Mouse (Mus musculus) neural tube, embryonic 13.5 days (tissue): ENCODE results near the gene Defb26. TPM values are rescaled to one million over a fixed set of nuclear protein-coding genes. Genes with fewer than 3 reads are reported as not detected.

Experiments used
- polyA plus RNA-seq: library from polyadenylated mRNA; unstranded; fragments of >200 nt; fragmentation: Nextera tagmentation; extraction: Ambion mirVana; gene quantifications from 2 replicates; pipeline ENCODE4 v1.2.1, GENCODE M21; 2015

Defb26 gene
- polyA plus RNA-seq, 1 experiment from 2014 or later, result not detected

Other genes starting within 250 kb of the Defb26 start
- gene Tbc1d20, start 217.9 kb downstream of the Defb26 start, polyA plus RNA-seq, result 31.7 and 34.2 TPM in 2 replicates
- gene Rbck1, start 179.0 kb downstream of the Defb26 start, polyA plus RNA-seq, result 92.9 and 93.1 TPM in 2 replicates
- 1.1 and 2.1 TPM in 2 replicates for gene Trib3, start 167.7 kb downstream of the Defb26 start, polyA plus RNA-seq
- 30.7 and 32.0 TPM in 2 replicates for gene Nrsn2, start 135.1 kb downstream of the Defb26 start, polyA plus RNA-seq
- gene Sox12, start 113.6 kb downstream of the Defb26 start, polyA plus RNA-seq, result 14.9 and 15.3 TPM in 2 replicates
- gene Zcchc3, start 96.7 kb downstream of the Defb26 start, polyA plus RNA-seq, result 21.5 and 24.5 TPM in 2 replicates
- gene 6820408C15Rik, start 96.1 kb downstream of the Defb26 start, polyA plus RNA-seq, result 0.67 and 0.83 TPM in 2 replicates
- gene Defb23, start 47.1 kb downstream of the Defb26 start, polyA plus RNA-seq, result not detected in 2 replicates
- gene Defb20, start 34.6 kb downstream of the Defb26 start, polyA plus RNA-seq, result not detected in 2 replicates
- not detected in 2 replicates for gene Defb22, start 21.6 kb downstream of the Defb26 start, polyA plus RNA-seq
- gene Defb28, start 6.6 kb upstream of the Defb26 start, polyA plus RNA-seq, result not detected in 2 replicates
- not detected in 2 replicates for gene Defb29, start 28.4 kb upstream of the Defb26 start, polyA plus RNA-seq
- gene Gm17416, start 57.6 kb upstream of the Defb26 start, polyA plus RNA-seq, result not detected in 2 replicates
- not detected in 2 replicates for gene Defb21, start 61.1 kb upstream of the Defb26 start, polyA plus RNA-seq
- not detected in 2 replicates for gene Defb19, start 68.6 kb upstream of the Defb26 start, polyA plus RNA-seq
- not detected in 2 replicates for gene Defb45, start 87.7 kb upstream of the Defb26 start, polyA plus RNA-seq
- gene Defb36, start 92.6 kb upstream of the Defb26 start, polyA plus RNA-seq, result not detected in 2 replicates
- gene Defb25, start 111.4 kb upstream of the Defb26 start, polyA plus RNA-seq, result not detected in 2 replicates
- 0.32 and 0.72 TPM in 2 replicates for gene Rem1, start 115.3 kb upstream of the Defb26 start, polyA plus RNA-seq
- 149 and 155 TPM in 2 replicates for gene H13, start 157.8 kb upstream of the Defb26 start, polyA plus RNA-seq
- 45.5 TPM in 2 replicates for gene Mcts2, start 175.3 kb upstream of the Defb26 start, polyA plus RNA-seq
- gene Id1, start 224.6 kb upstream of the Defb26 start, polyA plus RNA-seq, result 63.6 and 68.2 TPM in 2 replicates
- 4.5 and 4.7 TPM in 2 replicates for gene Cox4i2, start 242.5 kb upstream of the Defb26 start, polyA plus RNA-seq